Mouse (Mus musculus): ENCODE results near the gene Wwtr1. TPM values are rescaled to one million over a fixed set of nuclear protein-coding genes. Genes with fewer than 3 reads are reported as not detected.

Wwtr1 gene
- total RNA-seq, 2 experiments from 2014 or later = 57.9 to 61.6 TPM

GRCm38 (mm10) chr3:57530221-57530620 lies 45.5 kb downstream of the Wwtr1 start:
- no peak for DNase-seq (ENCODE audit: low spot score)
- intact Hi-C loops (cut with DNase I) = loop anchor here (5.0 kb wide), 1 partner anchor 42 kb away; no protein-coding TSS in a partner anchor

GRCm38 (mm10) chr3:57527154-57527553 lies 48.6 kb downstream of the Wwtr1 start:
- intact Hi-C loops (cut with DNase I) = no loop called here
- DNase-seq (ENCODE audit: low spot score) = no peak

- DNase-seq (ENCODE audit: low spot score) = no peak
- intact Hi-C loops (cut with DNase I) = no loop called here
Observed at GRCm38 (mm10) chr3:57523093-57523492, 52.6 kb downstream of the Wwtr1 start.

- intact Hi-C loops (cut with DNase I) = no loop called here
Observed at GRCm38 (mm10) chr3:57521876-57522275, 53.8 kb downstream of the Wwtr1 start.

GRCm38 (mm10) chr3:57519995-57520394 lies 55.7 kb downstream of the Wwtr1 start:
- no peak for DNase-seq (ENCODE audit: low spot score)
- intact Hi-C loops (cut with DNase I) = no loop called here

More at GRCm38 (mm10) chr3:57521876-57522275, 53.8 kb downstream of the Wwtr1 start:
- DNase-seq (ENCODE audit: low spot score) = no peak

- intact Hi-C loops (cut with DNase I) = no loop called here
- DNase-seq (ENCODE audit: low spot score) = no peak
Observed at GRCm38 (mm10) chr3:57516146-57516545, 59.6 kb downstream of the Wwtr1 start.

- DNase-seq (ENCODE audit: low spot score) = no peak
- intact Hi-C loops (cut with DNase I) = loop anchor here (2.0 kb wide), 2 partner anchors 44 to 60 kb away; partner anchors contain the start of gene Wwtr1
Observed at GRCm38 (mm10) chr3:57515044-57515443, 60.7 kb downstream of the Wwtr1 start.

- DNase-seq (ENCODE audit: low spot score) = no peak
- intact Hi-C loops (cut with DNase I) = no loop called here
Observed at GRCm38 (mm10) chr3:57511816-57512586, 63.7 kb downstream of the Wwtr1 start.

GRCm38 (mm10) chr3:57509945-57510675 lies 65.6 kb downstream of the Wwtr1 start:
- intact Hi-C loops (cut with DNase I) = no loop called here
- peak; percentile 44 for DNase-seq (ENCODE audit: low spot score)

- DNase-seq (ENCODE audit: low spot score) = peak; percentile 42
- intact Hi-C loops (cut with DNase I) = no loop called here
Observed at GRCm38 (mm10) chr3:57505991-57506390, 69.7 kb downstream of the Wwtr1 start.

- intact Hi-C loops (cut with DNase I) = no loop called here
- DNase-seq (ENCODE audit: low spot score) = peak; percentile 30
Observed at GRCm38 (mm10) chr3:57504756-57505155, 71.0 kb downstream of the Wwtr1 start.

GRCm38 (mm10) chr3:57501596-57502220 lies 74.0 kb downstream of the Wwtr1 start:
- intact Hi-C loops (cut with DNase I) = no loop called here
- no peak for DNase-seq (ENCODE audit: low spot score)

GRCm38 (mm10) chr3:57500846-57501245 lies 74.9 kb downstream of the Wwtr1 start:
- intact Hi-C loops (cut with DNase I) = no loop called here
- DNase-seq (ENCODE audit: low spot score) = no peak

GRCm38 (mm10) chr3:57497791-57498190 lies 77.9 kb downstream of the Wwtr1 start:
- no peak for DNase-seq (ENCODE audit: low spot score)

GRCm38 (mm10) chr3:57496428-57496827 lies 79.3 kb downstream of the Wwtr1 start:
- no peak for DNase-seq (ENCODE audit: low spot score)
- intact Hi-C loops (cut with DNase I) = no loop called here

More at GRCm38 (mm10) chr3:57497791-57498190, 77.9 kb downstream of the Wwtr1 start:
- intact Hi-C loops (cut with DNase I) = no loop called here

GRCm38 (mm10) chr3:57487455-57488153 lies 88.1 kb downstream of the Wwtr1 start:
- intact Hi-C loops (cut with DNase I) = no loop called here
- DNase-seq (ENCODE audit: low spot score) = no peak

- intact Hi-C loops (cut with DNase I) = no loop called here
- no peak for DNase-seq (ENCODE audit: low spot score)
Observed at GRCm38 (mm10) chr3:57486068-57486467, 89.6 kb downstream of the Wwtr1 start.

- intact Hi-C loops (cut with DNase I) = no loop called here
- DNase-seq (ENCODE audit: low spot score) = no peak
Observed at GRCm38 (mm10) chr3:57481981-57482380, 93.7 kb downstream of the Wwtr1 start.

GRCm38 (mm10) chr3:57480640-57481039 lies 95.1 kb downstream of the Wwtr1 start:
- intact Hi-C loops (cut with DNase I) = no loop called here
- DNase-seq (ENCODE audit: low spot score) = no peak

GRCm38 (mm10) chr3:57474421-57474820 lies 101.3 kb downstream of the Wwtr1 start:
- no peak for DNase-seq (ENCODE audit: low spot score)
- intact Hi-C loops (cut with DNase I) = no loop called here

Data from heart, postnatal 25 days (tissue).